Mouse (Mus musculus): ENCODE results near the gene Ntf3. TPM values are rescaled to one million over a fixed set of nuclear protein-coding genes. Genes with fewer than 3 reads are reported as not detected.

Gene Ntf3
- polyA plus RNA-seq, 1 experiment, result 1.8 TPM

- no peak for DNase-seq (ENCODE audit: low read depth, low spot score)
- 65% methylated on average over 5 of the region's 5 CpGs for WGBS
Measured at GRCm38 (mm10) chr6:126109184-126109583, 57.5 kb downstream of the Ntf3 start.

DNA sequence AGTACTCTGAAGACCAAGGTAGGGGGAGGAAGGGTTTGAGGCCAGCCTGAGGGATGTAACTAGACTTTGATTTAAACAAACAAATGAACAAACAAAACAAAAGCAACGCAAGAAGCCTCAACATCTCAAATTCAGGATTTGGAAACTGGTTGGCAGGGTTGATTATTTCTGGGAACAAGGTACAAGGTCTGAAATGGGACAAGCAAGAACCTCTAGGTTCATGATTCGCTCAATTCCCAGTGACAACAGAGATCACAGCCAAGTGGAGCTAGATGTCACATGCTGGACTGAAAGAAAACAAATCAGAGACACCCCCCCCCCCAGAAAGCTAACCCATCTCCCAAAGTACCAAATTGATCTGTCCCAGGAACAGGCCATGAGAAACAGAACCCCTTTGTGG is 57.9 kb downstream of the Ntf3 start:
- 74% methylated on average over 2 of the region's 2 CpGs for WGBS
- no peak for DNase-seq (ENCODE audit: low read depth, low spot score)

GRCm38 (mm10) chr6:126107398-126107797 is 59.3 kb downstream of the Ntf3 start:
- 51% methylated on average over 2 of the region's 2 CpGs for WGBS
- DNase-seq (ENCODE audit: low read depth, low spot score), result no peak

DNA sequence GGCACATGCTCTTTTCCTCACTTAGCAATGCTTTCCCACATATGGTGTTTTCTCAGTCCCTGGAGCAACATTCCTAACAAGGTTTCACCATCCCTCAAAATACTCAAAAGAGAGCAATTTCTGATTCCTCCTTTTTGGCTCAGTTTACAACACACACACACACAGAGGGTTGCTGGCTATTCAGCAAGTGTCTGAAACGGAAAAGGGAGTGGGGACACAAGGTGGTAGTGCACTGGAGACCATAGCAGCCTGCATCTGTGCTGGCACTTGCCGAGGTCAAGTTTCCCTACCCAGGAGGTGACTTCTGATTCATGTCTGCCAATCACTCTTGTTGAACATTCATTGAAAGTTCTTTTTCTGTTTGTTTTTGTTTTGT is 59.9 kb downstream of the Ntf3 start:
- WGBS, result 66% methylated on average over 2 of the region's 2 CpGs

DNA sequence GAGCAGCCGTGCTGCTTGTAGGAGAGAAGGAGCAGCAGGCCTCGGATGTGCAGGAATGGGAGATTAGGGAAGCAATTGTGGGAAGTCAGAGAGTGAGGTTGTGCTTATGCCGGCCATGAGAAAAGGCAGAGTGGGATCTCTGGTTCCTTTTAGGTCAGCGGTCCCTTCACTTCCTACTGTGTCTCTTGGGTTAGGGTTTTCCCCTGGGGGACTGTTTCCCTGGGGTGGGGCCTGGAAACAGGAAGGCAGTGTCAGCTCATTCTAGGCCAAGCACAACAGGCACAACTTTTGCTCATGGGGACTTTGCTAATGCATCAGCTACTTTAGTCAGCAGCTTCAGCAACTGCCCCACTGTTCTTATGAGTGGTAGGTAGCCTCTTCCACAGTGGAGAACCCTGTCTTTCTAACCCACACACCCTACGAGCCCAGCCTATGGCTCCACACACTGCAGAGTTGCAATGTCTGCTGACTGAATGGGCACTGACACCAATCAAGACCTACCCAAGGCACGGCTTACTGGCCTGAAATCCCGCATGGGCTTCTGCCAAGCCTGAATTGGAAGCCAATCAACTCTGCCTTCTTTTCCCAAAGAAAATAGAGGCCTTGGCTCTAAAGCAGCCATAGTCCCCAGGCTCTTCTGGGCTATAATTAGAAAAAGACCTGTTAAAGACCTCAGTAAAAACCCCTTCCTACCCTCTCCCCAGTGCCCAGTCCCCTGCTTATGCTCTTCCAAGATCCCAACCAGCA is 60.5 kb downstream of the Ntf3 start:
- no peak for DNase-seq (ENCODE audit: low read depth, low spot score)

More for the DNA sequence above, 59.9 kb downstream of the Ntf3 start:
- no peak for DNase-seq (ENCODE audit: low read depth, low spot score)

DNA sequence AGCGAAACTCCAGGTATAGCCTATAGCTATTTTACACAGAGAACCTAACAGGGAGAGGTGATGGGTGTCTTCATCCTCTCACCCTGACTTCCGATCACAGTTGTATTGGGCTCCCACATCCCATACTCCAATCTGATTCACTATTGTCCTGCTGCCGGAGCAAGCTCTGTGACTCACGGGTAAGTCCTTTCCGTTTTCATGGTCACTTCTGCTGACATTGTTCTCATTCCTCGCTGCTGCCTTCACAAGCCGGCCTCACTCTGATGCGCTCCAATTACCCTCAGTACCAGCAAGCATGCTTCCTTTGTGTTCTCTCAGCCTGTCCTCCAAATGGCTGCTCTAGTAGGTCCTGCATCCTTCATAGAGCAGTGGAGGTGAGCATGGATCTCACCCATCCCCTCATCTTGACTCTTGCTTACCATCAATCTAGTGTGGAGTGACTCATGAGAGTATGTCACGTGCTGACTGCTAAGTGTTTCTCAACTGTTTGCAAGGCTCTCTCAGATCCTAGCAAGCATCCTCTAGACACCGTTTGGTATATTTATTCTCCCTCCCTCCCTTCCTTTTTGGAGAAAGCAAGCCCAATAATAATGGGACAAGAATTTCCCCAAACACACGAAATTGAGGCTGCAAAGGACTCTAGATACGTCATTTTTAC is 61.5 kb downstream of the Ntf3 start:
- DNase-seq (ENCODE audit: low read depth, low spot score), result no peak
- WGBS, result 61% methylated on average over 12 of the region's 12 CpGs

More for the DNA sequence above, 60.5 kb downstream of the Ntf3 start:
- WGBS, result 71% methylated on average over 7 of the region's 7 CpGs

GRCm38 (mm10) chr6:126102571-126102970 is 64.1 kb downstream of the Ntf3 start:
- WGBS, result 74% methylated on average over 6 of the region's 6 CpGs
- no peak for DNase-seq (ENCODE audit: low read depth, low spot score)

DNA sequence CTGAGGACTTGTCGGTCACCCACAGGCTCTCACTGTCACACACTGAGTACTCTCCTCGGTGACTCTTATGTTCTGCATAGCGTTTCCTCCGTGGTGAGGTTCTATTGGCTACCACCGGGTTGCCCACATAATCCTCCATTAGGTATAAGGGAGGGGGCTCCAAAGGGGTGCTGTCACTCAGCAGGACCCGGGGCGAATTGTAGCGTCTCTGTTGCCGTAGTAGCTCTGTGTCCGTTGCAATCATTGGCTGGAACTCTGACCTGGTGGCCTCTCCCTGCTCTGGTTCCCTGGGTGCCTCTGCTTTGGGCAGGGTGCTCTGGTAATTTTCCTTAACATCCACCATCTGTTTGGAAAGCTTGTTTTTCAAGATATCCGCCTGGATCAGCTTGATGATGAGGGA is 64.7 kb downstream of the Ntf3 start:
- no peak for DNase-seq (ENCODE audit: low read depth, low spot score)
- WGBS, result 93% methylated on average over 11 of the region's 11 CpGs

DNA sequence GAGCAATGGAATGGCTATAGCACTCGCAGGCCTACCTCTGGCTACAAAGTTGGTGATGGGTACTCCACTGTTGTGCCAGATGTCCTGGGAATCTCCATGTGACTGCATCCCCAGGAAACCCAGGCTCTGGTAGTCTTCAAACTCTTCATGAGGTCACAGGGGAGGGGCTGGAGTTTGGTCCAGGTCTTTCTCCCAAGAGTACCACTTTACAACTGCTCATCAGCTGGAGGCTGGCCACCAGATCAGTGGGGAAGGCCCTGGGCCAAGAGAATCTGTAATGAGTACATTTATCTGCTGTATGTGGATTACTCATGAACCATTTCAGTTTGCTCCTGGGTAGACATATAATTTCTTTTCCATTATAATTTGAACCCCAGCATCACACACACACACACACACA is 66.1 kb downstream of the Ntf3 start:
- no peak for DNase-seq (ENCODE audit: low read depth, low spot score)
- 93% methylated on average over 1 of the region's 1 CpGs for whole genome bisulfite sequencing

DNA sequence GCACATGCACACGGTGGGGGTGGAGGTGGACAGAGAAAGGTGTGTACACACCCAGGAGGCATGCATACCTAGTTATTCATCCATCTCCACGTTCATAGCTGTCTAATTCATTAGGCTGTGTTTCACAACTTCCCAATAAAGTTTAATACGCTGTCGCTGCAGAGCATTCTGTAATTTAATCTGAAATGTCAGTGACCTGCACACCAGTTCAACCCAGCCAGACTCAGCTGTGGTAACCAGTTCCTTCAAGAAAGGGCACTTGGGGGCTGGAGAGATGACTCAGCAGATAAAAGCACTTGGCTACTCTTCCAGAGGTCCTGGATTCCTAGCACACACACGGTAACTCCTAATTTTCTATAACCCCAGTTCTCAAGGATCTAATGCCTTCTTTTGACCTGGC is 69.2 kb downstream of the Ntf3 start:
- DNase-seq (ENCODE audit: low read depth, low spot score), result no peak
- 65% methylated on average over 5 of the region's 5 CpGs for WGBS

DNA sequence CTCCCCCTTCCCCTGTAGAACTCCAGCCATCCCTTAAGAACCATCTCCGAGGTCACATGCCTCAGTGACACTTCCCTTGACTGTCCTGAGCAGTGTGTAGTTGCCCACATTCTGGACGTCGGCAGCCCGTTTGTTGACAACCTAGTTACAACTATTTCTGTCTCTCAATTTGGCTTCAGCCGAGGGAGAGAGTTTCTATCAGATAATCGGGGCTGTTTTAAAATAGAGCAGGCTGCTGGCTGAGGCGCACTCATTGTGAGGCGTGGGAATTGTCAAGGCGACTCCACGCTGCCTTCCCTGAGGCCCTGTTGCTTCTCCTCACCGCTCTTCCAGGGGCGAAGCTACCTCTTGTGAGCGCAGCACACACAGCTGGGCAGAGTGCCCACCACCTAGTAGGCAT is 70.6 kb downstream of the Ntf3 start:
- DNase-seq (ENCODE audit: low read depth, low spot score), result no peak
- WGBS, result 75% methylated on average over 13 of the region's 13 CpGs

DNA sequence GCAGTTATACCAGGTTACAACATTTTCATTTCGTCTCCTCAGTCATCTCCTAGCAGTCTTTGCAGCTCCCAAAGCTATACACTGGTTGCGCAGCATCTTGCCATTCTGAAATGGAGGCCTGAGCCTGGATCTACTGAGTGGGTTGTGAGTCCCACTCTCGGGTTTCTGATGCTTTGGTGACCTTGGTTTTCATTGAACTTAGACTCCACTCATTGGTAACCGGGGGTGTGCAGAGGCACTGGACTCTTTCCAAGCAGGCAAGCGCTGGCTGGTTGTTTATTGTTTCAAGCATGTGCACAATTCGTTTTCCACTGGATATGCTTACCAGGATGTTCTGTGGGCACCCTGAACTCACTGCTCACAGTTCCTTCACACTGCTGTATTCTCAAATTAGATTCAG is 71.7 kb downstream of the Ntf3 start:
- no peak for DNase-seq (ENCODE audit: low read depth, low spot score)
- 67% methylated on average over 6 of the region's 6 CpGs for WGBS

GRCm38 (mm10) chr6:126092026-126092425 is 74.7 kb downstream of the Ntf3 start:
- 33% methylated on average over 5 of the region's 5 CpGs for WGBS
- no peak for DNase-seq (ENCODE audit: low read depth, low spot score)

DNA sequence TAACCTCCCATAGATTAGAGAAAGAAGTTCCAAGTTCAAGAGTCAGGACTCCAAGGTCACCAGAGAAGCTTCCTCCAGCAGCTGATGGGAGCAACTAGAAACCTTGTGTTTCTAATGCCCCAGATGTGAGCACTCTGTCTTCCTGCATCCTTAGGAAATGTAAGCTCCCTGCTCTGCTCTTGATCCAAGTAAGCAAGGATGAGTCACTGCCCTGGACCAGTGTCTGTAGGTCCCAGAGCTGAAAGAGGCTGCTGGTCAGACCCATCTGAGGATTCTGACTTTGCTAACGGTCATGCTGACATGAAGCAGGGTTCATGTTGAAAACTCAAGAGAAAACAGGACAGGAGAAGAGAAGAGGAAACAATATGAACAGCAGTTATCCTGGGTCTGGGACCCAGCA is 76.6 kb downstream of the Ntf3 start:
- no peak for DNase-seq (ENCODE audit: low read depth, low spot score)
- 63% methylated on average over 1 of the region's 1 CpGs for WGBS

DNA sequence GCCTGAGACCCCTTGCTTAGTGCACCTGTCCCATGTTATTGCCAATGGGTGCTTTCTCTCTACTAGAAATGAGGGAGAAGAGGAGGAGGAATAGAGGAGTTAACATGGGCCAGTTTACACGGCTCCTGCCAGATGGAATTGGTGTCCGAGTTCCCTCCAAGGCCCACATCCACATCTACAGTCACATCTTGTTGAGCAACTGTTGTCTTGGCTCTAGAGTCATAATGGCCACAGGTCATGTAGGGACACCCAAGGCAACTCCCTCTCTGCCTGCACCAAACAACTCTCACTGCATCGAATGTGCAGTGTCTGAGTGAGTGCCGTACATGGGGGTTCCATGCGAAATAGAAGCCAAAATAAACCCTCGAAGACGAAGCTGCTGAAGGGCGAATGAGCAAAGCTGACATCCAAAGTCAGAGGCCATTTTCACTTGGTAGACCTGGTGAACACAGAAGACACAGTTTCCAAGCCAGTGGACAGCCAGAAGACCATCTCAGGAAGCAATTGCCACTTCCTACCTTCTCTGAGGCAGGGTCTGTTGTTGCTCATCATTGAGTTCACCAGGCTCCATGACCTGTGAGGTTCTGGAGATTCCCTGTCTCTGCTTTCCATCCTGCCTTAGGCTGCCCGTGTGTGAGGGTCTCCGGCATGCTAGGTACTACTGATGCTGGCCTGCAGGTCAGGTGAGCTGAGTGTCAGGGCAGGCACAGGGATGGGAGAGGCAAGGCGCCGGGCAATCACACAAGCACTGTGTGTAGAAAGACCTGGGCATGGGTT is 78.0 kb downstream of the Ntf3 start:
- no peak for DNase-seq (ENCODE audit: low read depth, low spot score)
- WGBS, result 89% methylated on average over 12 of the region's 12 CpGs

DNA sequence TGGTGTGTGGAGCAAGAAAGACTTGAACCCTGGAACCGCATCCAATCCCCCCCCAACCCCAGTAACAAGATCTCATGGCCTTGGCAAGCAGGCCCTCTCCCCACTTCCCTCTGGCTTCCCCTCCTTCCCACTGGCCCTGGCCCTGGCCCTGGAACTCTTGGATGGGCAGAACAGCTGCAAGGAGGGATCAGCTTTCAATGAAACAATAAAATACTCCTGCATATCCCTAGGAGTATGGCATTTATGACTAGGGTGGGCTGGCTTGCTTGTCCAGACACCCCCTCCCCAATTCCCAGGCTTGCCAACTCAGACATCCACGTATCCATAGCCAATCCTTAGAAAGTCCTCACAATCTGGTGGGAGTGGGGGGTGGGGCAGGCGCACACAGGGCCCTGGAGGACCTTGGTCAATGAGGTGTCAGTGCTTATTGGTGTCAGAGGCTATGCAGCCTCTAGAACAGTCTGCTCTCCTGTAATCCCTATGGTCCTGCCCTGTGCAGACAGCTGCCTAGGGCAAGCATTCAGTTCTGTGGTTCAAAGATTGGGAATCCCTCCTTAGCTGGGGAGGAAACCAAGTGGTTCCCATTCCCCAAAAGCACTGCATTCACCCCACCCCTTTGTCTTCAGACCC is 80.3 kb downstream of the Ntf3 start:
- DNase-seq (ENCODE audit: low read depth, low spot score), result no peak
- 54% methylated on average over 3 of the region's 3 CpGs for WGBS

- no peak for DNase-seq (ENCODE audit: low read depth, low spot score)
- WGBS, result 83% methylated on average over 3 of the region's 3 CpGs
Measured at GRCm38 (mm10) chr6:126080531-126080930, 86.2 kb downstream of the Ntf3 start.

DNA sequence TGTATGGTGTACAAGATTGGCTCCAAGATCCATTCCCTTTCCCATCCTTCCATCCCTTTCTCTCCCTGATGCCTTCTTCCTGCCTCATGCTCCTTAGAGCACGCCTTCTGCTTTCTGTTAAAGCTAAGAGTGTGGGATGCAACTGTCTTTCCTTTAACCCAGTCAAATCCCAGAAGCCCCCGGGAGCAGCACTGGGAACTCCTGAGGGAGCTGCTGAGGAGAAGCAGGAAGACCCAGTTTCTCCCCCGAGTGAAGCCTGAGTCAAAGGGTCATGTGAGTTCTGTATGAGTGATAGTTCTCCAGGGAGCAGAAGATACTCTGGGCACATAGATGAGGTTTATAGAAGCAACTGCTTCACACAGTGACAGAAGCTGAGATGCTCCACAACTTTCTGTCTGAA is 109.0 kb downstream of the Ntf3 start:
- DNase-seq (ENCODE audit: low read depth, low spot score), result no peak
- WGBS, result 77% methylated on average over 3 of the region's 3 CpGs

DNA sequence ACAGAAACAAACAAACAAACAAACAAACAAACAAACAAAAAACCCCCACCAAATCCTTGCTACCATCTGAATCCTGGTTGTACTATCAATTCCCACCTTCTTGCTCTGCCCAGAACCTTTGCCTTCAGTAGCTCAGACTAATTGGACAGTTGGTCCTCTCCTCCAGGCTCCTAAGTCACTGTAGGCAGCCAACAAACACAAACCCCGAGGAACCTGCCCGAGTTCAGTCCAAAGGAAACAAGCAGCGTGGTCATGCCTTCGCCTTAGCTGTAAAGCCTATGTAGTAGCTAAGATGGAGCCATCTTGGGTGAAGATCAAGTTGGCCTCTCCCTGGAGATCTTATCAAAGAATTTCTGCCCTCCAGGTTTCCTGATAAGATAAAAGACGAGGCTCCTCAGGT is 113.6 kb downstream of the Ntf3 start:
- 68% methylated on average over 5 of the region's 5 CpGs for WGBS
- no peak for DNase-seq (ENCODE audit: low read depth, low spot score)

All from large intestine, adult 2 months (tissue).